Mouse (Mus musculus): ENCODE data around the gene Tbl3.

DNA sequence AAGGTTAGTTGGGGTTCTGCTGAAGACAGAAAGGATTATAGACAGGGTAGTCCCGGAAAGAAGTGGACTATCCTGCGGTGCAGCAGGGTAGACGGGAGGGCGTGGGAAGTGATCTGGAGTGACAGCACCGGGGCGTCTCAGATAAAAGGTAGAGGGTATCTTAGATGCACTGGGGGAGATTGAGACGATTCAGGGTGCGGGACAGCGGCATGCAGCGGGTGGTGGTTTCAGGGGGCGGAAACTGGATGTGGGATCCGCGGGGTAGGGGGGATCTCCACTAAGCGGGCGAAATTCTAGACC is 16.4 kb upstream of the Tbl3 start:
- no peak for TF ChIP-seq CTCF (IDR thresholded peaks at IDR 0.05)
- no peak for TF ChIP-seq EP300 (IDR thresholded peaks at IDR 0.05)

Measured in lung, postnatal 0 days (tissue).